Mouse (Mus musculus) thymus, postnatal 4 days (tissue): ENCODE measurements around the gene Hacd3.

Source experiments
- DNase-seq: peaks from one replicate; pipeline ENCODE4 v3.0.0; 2021

Gene Hacd3

DNA sequence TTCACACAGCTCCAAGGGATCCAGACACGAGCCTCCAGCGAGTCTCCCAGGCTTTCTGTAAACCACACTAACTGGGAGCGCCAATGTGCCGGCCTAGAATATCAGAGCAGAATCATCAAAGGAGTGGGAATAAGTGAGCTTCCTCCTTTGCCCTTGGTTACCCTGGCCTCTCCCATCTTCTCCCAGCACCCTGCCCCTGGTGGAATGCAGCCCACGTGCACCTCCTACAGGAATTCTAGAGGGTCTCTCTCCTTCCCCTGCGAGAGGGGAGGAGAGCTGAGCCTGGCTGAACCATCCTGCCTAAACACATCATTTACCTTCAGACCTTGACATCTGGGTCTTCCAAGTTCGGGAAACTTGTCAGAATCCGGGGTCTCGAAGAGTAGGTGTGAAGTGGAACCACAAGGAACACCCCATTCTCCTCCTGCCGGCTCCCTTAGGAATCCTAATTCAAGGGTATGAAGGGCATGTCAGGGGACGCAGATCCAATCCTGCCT lies 70.3 kb downstream of the Hacd3 start, which contains the start of gene Slc24a1:
Gene Slc24a1, minus strand, starts transcription at position 447 of the 497 bp plus-strand sequence.
- no peak for DNase-seq

DNA sequence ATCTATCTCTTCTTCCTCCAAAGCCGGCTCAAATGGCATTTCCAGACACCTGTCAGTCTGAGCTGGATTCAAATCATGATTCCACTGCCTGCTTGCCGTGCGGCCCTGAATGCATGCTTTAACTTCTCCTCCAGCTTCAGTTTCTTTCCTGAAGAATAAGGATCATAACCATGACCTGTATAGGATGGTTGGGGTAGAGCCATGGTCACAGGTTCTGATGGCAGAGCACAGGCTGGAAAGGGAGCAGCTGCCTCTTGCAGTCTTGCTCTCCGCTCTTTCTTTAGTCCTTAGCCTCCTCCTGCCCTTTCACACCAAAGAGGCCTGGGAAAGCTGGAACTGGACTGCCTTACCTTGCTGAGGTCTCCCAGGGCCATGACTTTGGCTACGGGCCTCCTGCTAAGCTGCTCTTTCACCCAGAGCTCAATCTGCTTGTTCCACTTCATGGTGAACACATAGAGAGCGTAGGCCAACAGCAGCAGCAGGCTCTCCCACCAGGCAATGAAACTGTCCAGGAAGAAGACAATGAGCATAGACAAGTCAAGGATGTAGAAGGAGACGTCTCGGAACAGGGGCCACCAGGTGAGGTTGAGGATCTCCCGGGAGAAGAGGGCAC lies 73.9 kb downstream of the Hacd3 start:
- DNase-seq = no peak

DNA sequence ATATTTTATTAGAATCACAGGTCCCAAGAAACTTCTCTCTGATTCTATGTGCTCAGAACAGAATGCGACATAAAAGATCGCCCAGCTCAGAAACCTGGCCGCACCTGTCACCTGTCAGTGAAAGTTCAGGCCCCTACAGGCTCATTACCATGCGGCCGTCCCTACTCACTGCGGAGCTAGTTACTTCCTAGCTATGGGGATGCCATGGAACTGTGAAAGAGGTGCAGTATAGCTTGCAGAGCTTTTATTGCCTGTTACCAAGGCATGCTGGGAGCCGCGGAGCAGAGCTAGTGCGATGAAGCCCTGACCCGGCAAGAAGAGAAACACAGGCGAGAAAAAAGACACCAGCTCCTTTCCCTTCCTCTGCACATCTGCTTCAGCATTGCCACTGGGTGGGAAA lies 77.5 kb downstream of the Hacd3 start:
- DNase-seq = no peak

DNA sequence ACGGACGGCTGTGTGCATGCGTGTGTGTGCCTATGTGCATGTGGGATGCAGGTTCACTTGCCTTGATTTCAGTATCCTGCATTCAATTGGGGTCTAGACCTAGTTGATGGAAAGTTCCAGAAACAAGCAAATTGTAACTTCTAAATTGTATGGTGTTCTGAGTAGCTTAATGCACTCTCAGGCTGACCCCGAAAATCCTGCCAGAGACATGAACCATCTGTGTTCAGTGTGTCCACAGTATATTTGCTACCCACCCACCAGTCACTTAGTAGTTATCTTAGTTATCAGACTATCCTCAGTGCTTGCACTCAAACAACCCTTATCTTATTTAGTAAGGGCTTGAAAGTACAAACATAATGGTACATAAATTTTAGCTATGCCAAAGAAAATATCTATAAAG lies 79.8 kb downstream of the Hacd3 start:
- no peak for DNase-seq

DNA sequence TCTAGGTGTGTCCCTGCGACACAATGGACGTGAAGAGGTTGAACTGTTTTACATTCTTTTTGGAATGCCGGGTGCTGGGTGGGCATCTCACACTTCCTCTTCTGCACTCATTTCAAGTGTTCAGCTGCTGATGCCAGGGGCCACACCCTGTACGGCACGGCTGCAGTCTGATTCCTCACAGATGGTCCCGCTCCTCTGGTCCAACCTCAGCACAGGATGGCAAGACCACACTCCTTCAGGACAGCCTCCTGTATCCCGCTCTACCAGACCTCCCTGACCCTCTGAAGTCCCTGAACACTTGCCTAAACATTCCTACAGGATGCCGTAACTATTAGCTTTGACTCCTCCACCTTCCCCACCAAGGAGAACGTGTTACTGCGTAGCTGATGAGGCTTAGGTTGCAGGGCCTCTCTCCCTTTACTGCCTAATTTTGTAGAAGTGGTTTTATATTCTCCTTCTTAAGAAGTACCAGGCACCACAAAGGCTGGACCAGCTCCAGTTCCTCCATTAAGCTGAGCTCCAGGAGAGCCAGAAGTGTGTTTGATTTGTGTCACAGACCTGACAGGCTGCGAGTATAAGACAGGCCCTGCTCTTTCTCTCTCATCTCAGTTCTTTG lies 80.7 kb downstream of the Hacd3 start:
- no peak for DNase-seq

DNA sequence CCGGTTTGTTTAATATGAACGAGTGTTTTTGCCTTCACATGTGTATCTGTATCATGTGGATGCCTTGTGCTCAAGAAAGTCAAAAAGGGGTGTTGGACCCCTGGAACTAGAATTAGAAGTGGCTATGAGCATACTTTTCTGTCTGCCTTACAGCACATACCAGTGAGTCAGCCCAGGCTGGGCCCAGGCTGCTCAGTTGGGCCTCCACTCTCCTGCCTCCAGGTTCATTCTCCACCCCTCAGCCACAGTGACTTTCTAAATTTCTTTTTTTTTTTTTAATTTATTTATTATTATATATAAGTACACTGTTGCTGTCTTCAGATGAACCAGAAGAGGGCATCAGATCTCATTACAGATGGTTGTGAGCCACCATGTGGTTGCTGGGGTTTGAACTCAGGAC lies 81.7 kb downstream of the Hacd3 start:
- DNase-seq = no peak

DNA sequence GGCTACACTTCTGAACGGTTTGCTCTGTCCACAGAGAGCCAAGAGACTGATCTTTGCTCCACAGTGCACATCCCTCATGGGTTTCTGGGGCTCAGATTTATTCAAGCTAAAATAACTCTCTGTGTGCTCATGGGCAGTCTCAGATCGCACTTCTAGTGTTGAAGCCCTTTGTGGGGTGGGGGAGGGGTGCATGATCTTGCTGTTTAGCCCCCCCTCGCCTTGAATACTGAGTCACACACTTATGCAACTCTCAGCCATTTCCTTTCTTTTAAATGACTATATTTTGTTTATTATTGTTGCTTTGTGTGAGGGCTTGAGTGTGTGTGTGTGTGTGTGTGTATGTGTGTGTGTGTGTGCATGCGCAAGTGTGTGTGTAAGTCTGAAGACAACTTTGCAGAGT lies 82.2 kb downstream of the Hacd3 start:
- no peak for DNase-seq

DNA sequence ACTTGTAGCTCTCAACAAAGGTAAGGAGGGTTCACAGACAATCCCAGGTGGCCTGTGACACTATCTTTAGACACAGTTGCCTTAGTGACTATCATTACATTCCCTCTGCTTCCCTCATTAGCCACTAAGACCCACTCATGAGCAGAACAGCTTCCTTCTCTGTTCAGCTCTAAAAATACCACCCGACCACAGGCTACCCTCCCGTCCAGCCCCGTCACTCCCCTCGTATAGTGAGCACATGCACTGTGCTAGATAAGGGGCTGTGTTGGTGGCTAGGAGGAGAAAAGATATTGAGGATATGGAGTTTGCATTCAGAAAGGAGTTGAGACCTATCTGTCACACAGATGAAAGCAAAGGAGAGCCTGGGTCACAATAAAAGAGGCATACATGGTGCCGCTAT lies 83.0 kb downstream of the Hacd3 start:
- no peak for DNase-seq

DNA sequence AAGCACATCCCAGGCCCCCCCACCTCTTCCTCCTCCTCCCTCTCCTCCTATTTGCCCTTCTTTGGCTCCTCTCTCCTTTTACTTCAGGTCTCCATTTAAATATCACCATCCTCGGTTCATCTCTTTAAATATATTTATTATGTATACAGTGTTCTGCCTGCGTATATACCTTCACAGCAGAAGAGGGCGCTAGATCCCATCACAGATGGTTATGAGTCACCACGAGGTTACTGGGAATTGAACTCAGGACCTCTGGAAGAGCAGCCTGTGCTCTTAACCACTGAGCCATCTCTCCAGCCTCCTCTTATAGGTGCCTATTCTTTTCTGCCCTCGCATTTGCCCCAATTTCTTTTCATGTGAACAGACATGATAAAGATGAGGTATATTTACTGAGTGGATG lies 84.0 kb downstream of the Hacd3 start:
- DNase-seq = no peak
